Mouse (Mus musculus) liver, adult 2 months (tissue): ENCODE data around the gene Mylk2. TPM values are rescaled to one million over a fixed set of nuclear protein-coding genes. Genes with fewer than 3 reads are reported as not detected.

Source experiments
- DNase-seq: peaks from one replicate; pipeline ENCODE4 v3.0.0-alpha.2; 2011; ENCODE audit warnings: low read depth, low spot score; ENCODE audit errors: extremely low read depth
- H3K27ac ChIP-seq: fragments of 200-500 bp; replicated peaks from 2 replicates; pipeline ENCODE4 v1.5.1; 2012; ENCODE audit warnings: low read depth, mild to moderate bottlenecking, control low read depth, inconsistent platforms, low read length; ENCODE audit not compliant: insufficient read depth
- H3K27me3 ChIP-seq: fragments of 200-500 bp; 2 replicates; pipeline ENCODE4 v1.6.1; 2012; ENCODE audit warnings: mild to moderate bottlenecking, moderate library complexity, low read length, inconsistent platforms; ENCODE audit not compliant: control insufficient read depth, insufficient read depth
- H3K36me3 ChIP-seq: fragments of 200-500 bp; 2 replicates; pipeline ENCODE4 v1.6.1; 2012; ENCODE audit warnings: low read length, inconsistent platforms; ENCODE audit not compliant: control insufficient read depth, insufficient read depth
- H3K4me1 ChIP-seq: fragments of 200-500 bp; 2 replicates; pipeline ENCODE4 v1.6.1; 2011; ENCODE audit warnings: low read length; ENCODE audit not compliant: control insufficient read depth, insufficient read depth
- H3K4me3 ChIP-seq: fragments of 200-500 bp; 2 replicates; pipeline ENCODE4 v1.5.1; 2011; ENCODE audit warnings: low read depth, mild to moderate bottlenecking, control low read depth, low read length, moderate library complexity; ENCODE audit not compliant: insufficient read depth
- H3K79me2 ChIP-seq: fragments of 200-500 bp; 2 replicates; pipeline ENCODE4 v1.6.1; 2012; ENCODE audit warnings: inconsistent platforms, mild to moderate bottlenecking, low read length, moderate library complexity; ENCODE audit not compliant: control insufficient read depth, insufficient read depth
- H3K9ac ChIP-seq: fragments of 200-500 bp; 2 replicates; pipeline ENCODE4 v1.6.1; 2012; ENCODE audit warnings: low read depth, mild to moderate bottlenecking, control low read depth, inconsistent platforms, low read length
- CTCF ChIP-seq: fragments of 200-500 bp; IDR thresholded peaks from 2 replicates; pipeline ENCODE4 v1.5.1; 2011; ENCODE audit warnings: low read depth, low read length, control low read depth
- POLR2A ChIP-seq: fragments of 200-500 bp; IDR thresholded peaks from 2 replicates; pipeline ENCODE4 v1.6.1; 2011; ENCODE audit warnings: low read length, control low read depth; ENCODE audit not compliant: insufficient read depth; ENCODE audit errors: extremely low read depth
- WGBS: fragments of 180-500 bp; shearing (Covaris S2); methylation state at CpG from one replicate; pipeline ENCODE4 v1.1.7; 2018; 5-methylcytosine and 5-hydroxymethylcytosine counted together
- polyA plus RNA-seq: library from polyadenylated mRNA; depleted of rRNA; stranded (reverse); fragments of >200 nt; gene quantifications from 2 replicates; pipeline ENCODE4 v1.2.3, GENCODE M21; 2012
- total RNA-seq: library from RNA; depleted of rRNA; stranded (reverse); fragments of >200 nt; gene quantifications from 2 replicates; pipeline ENCODE4 v1.2.3, GENCODE M21; 2014

The Mylk2 gene
- total and polyA plus RNA-seq, 2 experiments = 0.09 TPM; not detected in 1

- Histone ChIP-seq H3K27me3 (0 out of 2 replicates have a peak, but pooled peaks cover 2% of the 10 kb centered on the region), H3K27ac (no peak overlapping the region), H3K4me3 (no peak overlapping the region), H3K9ac (no peak overlapping the region), H3K4me1 (no peaks in the 10 kb centered on the region), H3K79me2 (no peaks in the 10 kb centered on the region), H3K36me3 (no peaks in the 10 kb centered on the region)
- 60% methylated on average over 5 of the region's 5 CpGs for WGBS
- no peak for TF ChIP-seq CTCF
- no peak for TF ChIP-seq POLR2A
- DNase-seq = no peak
These were observed 5.0 kb downstream of the Mylk2 start for GRCm38 (mm10) chr2:152916111-152916510.

- Histone ChIP-seq H3K4me3 (no peak overlapping the region), H3K27me3 (0 out of 2 replicates have a peak, but pooled peaks cover 2% of the 10 kb centered on the region), H3K9ac (no peak overlapping the region), H3K36me3 (no peaks in the 10 kb centered on the region), H3K4me1 (no peaks in the 10 kb centered on the region), H3K79me2 (no peaks in the 10 kb centered on the region), H3K27ac (no peak overlapping the region)
- DNase-seq = no peak
- TF ChIP-seq CTCF = no peak
- no peak for TF ChIP-seq POLR2A
- WGBS = 59% methylated on average over 9 of the region's 9 CpGs
These were observed 6.5 kb downstream of the Mylk2 start for GRCm38 (mm10) chr2:152917671-152918070.

GRCm38 (mm10) chr2:152922376-152922775 is 11.2 kb downstream of the Mylk2 start:
- Histone ChIP-seq H3K4me1 (peaks cover 3% of the 10 kb centered on the region; the same call in 1 of the 2 replicates), H3K4me3 (no peak overlapping the region), H3K9ac (no peak overlapping the region), H3K27me3 (no peaks in the 10 kb centered on the region), H3K36me3 (no peaks in the 10 kb centered on the region), H3K79me2 (no peaks in the 10 kb centered on the region), H3K27ac (no peak overlapping the region)
- TF ChIP-seq CTCF (no peak), POLR2A (no peak)
- 59% methylated on average over 7 of the region's 7 CpGs for WGBS
- no peak for DNase-seq

- no peak overlapping the region for H3K9ac ChIP-seq
- no peak for DNase-seq
- WGBS = 78% methylated on average over 3 of the region's 3 CpGs
- H3K79me2 ChIP-seq = no peaks in the 10 kb centered on the region
- H3K27ac ChIP-seq = no peak overlapping the region
- TF ChIP-seq CTCF (no peak), POLR2A (no peak)
- no peaks in the 10 kb centered on the region for H3K36me3 ChIP-seq
- peaks cover 3% of the 10 kb centered on the region; the same call in 1 of the 2 replicates for H3K4me1 ChIP-seq
- no peaks in the 10 kb centered on the region for H3K27me3 ChIP-seq
- no peak overlapping the region for H3K4me3 ChIP-seq
These were observed 12.5 kb downstream of the Mylk2 start for GRCm38 (mm10) chr2:152923621-152924020.

- 67% methylated on average over 8 of the region's 8 CpGs for WGBS
These were observed 13.0 kb downstream of the Mylk2 start for GRCm38 (mm10) chr2:152924128-152924527.

GRCm38 (mm10) chr2:152924543-152924942 is 13.4 kb downstream of the Mylk2 start:
- TF ChIP-seq POLR2A (no peak), CTCF (no peak)

More at GRCm38 (mm10) chr2:152924128-152924527, 13.0 kb downstream of the Mylk2 start:
- H3K4me1 ChIP-seq = peaks cover 3% of the 10 kb centered on the region; the same call in 1 of the 2 replicates
- no peak overlapping the region for H3K4me3 ChIP-seq
- H3K79me2 ChIP-seq = no peaks in the 10 kb centered on the region
- TF ChIP-seq POLR2A = no peak
- TF ChIP-seq CTCF = no peak
- no peaks in the 10 kb centered on the region for H3K27me3 ChIP-seq
- H3K36me3 ChIP-seq = no peaks in the 10 kb centered on the region
- H3K27ac ChIP-seq = no peak overlapping the region
- DNase-seq = no peak
- H3K9ac ChIP-seq = no peak overlapping the region

More at GRCm38 (mm10) chr2:152924543-152924942, 13.4 kb downstream of the Mylk2 start:
- Histone ChIP-seq H3K27me3 (no peaks in the 10 kb centered on the region), H3K27ac (no peak overlapping the region), H3K4me1 (peaks cover 3% of the 10 kb centered on the region; the same call in 1 of the 2 replicates), H3K36me3 (no peaks in the 10 kb centered on the region), H3K79me2 (no peaks in the 10 kb centered on the region), H3K9ac (no peak overlapping the region), H3K4me3 (no peak overlapping the region)
- 74% methylated on average over 5 of the region's 5 CpGs for WGBS
- no peak for DNase-seq
